Mouse (Mus musculus): Measurements from ENCODE around the gene Lhx3. TPM values are rescaled to one million over a fixed set of nuclear protein-coding genes. Genes with fewer than 3 reads are reported as not detected.

Lhx3 gene
- polyA plus RNA-seq, 1 experiment = not detected

GRCm38 (mm10) chr2:26176731-26177130, 31.4 kb downstream of the Lhx3 start:
- no peak overlapping the region for H3K27ac ChIP-seq (ENCODE audit: insufficient read depth, low read depth, low read length)
- no peak overlapping the region for H3K4me3 ChIP-seq (ENCODE audit: insufficient read depth, low read length)
- H3K4me1 ChIP-seq (ENCODE audit: control insufficient read depth, insufficient read depth, low read length) = no peaks in the 10 kb centered on the region
- no peak for TF ChIP-seq POLR2A (IDR thresholded peaks at IDR 0.05; ENCODE audit: borderline replicate concordance, low read depth, low read length)
- TF ChIP-seq CTCF (IDR thresholded peaks at IDR 0.05; ENCODE audit: low read depth, low read length) = no peak

GRCm38 (mm10) chr2:26175191-26175590, 32.9 kb downstream of the Lhx3 start:
- no peak overlapping the region for H3K27ac ChIP-seq (ENCODE audit: insufficient read depth, low read depth, low read length)
- no peak overlapping the region for H3K4me3 ChIP-seq (ENCODE audit: insufficient read depth, low read length)
- no peak for TF ChIP-seq POLR2A (IDR thresholded peaks at IDR 0.05; ENCODE audit: borderline replicate concordance, low read depth, low read length)
- TF ChIP-seq CTCF (IDR thresholded peaks at IDR 0.05; ENCODE audit: low read depth, low read length) = no peak
- H3K4me1 ChIP-seq (ENCODE audit: control insufficient read depth, insufficient read depth, low read length) = no peaks in the 10 kb centered on the region

- H3K4me1 ChIP-seq (ENCODE audit: control insufficient read depth, insufficient read depth, low read length) = no peaks in the 10 kb centered on the region
- TF ChIP-seq CTCF (IDR thresholded peaks at IDR 0.05; ENCODE audit: low read depth, low read length) = no peak
- no peak for TF ChIP-seq POLR2A (IDR thresholded peaks at IDR 0.05; ENCODE audit: borderline replicate concordance, low read depth, low read length)
- no peak overlapping the region for H3K4me3 ChIP-seq (ENCODE audit: insufficient read depth, low read length)
- no peak overlapping the region for H3K27ac ChIP-seq (ENCODE audit: insufficient read depth, low read depth, low read length)
Observed at GRCm38 (mm10) chr2:26172166-26172565, 35.9 kb downstream of the Lhx3 start.

GRCm38 (mm10) chr2:26170376-26170775, 37.7 kb downstream of the Lhx3 start:
- H3K4me3 ChIP-seq (ENCODE audit: insufficient read depth, low read length) = no peak overlapping the region
- TF ChIP-seq POLR2A (IDR thresholded peaks at IDR 0.05; ENCODE audit: borderline replicate concordance, low read depth, low read length) (no peak), CTCF (IDR thresholded peaks at IDR 0.05; ENCODE audit: low read depth, low read length) (no peak)
- H3K27ac ChIP-seq (ENCODE audit: insufficient read depth, low read depth, low read length) = no peak overlapping the region
- H3K4me1 ChIP-seq (ENCODE audit: control insufficient read depth, insufficient read depth, low read length) = no peaks in the 10 kb centered on the region

GRCm38 (mm10) chr2:26168843-26169579, 39.1 kb downstream of the Lhx3 start:
- no peak for TF ChIP-seq POLR2A (IDR thresholded peaks at IDR 0.05; ENCODE audit: borderline replicate concordance, low read depth, low read length)
- TF ChIP-seq CTCF (IDR thresholded peaks at IDR 0.05; ENCODE audit: low read depth, low read length) = no peak
- no peaks in the 10 kb centered on the region for H3K4me1 ChIP-seq (ENCODE audit: control insufficient read depth, insufficient read depth, low read length)
- H3K4me3 ChIP-seq (ENCODE audit: insufficient read depth, low read length) = no peak overlapping the region
- H3K27ac ChIP-seq (ENCODE audit: insufficient read depth, low read depth, low read length) = no peak overlapping the region

- no peak overlapping the region for H3K4me3 ChIP-seq (ENCODE audit: insufficient read depth, low read length)
- TF ChIP-seq POLR2A (IDR thresholded peaks at IDR 0.05; ENCODE audit: borderline replicate concordance, low read depth, low read length) (no peak), CTCF (IDR thresholded peaks at IDR 0.05; ENCODE audit: low read depth, low read length) (no peak)
- no peaks in the 10 kb centered on the region for H3K4me1 ChIP-seq (ENCODE audit: control insufficient read depth, insufficient read depth, low read length)
- no peak overlapping the region for H3K27ac ChIP-seq (ENCODE audit: insufficient read depth, low read depth, low read length)
Observed at GRCm38 (mm10) chr2:26166890-26167289, 41.2 kb downstream of the Lhx3 start.

GRCm38 (mm10) chr2:26158064-26158463, 50.0 kb downstream of the Lhx3 start:
- no peak overlapping the region for H3K4me3 ChIP-seq (ENCODE audit: insufficient read depth, low read length)
- TF ChIP-seq CTCF (IDR thresholded peaks at IDR 0.05; ENCODE audit: low read depth, low read length) = no peak
- TF ChIP-seq POLR2A (IDR thresholded peaks at IDR 0.05; ENCODE audit: borderline replicate concordance, low read depth, low read length) = no peak
- H3K27ac ChIP-seq (ENCODE audit: insufficient read depth, low read depth, low read length) = no peak overlapping the region
- no peaks in the 10 kb centered on the region for H3K4me1 ChIP-seq (ENCODE audit: control insufficient read depth, insufficient read depth, low read length)

- no peaks in the 10 kb centered on the region for H3K4me1 ChIP-seq (ENCODE audit: control insufficient read depth, insufficient read depth, low read length)
- no peak overlapping the region for H3K27ac ChIP-seq (ENCODE audit: insufficient read depth, low read depth, low read length)
- H3K4me3 ChIP-seq (ENCODE audit: insufficient read depth, low read length) = no peak overlapping the region
- TF ChIP-seq CTCF (IDR thresholded peaks at IDR 0.05; ENCODE audit: low read depth, low read length) (no peak), POLR2A (IDR thresholded peaks at IDR 0.05; ENCODE audit: borderline replicate concordance, low read depth, low read length) (no peak)
Observed at GRCm38 (mm10) chr2:26156191-26156977, 51.7 kb downstream of the Lhx3 start.

- H3K27ac ChIP-seq (ENCODE audit: insufficient read depth, low read depth, low read length) = no peak overlapping the region
- TF ChIP-seq POLR2A (IDR thresholded peaks at IDR 0.05; ENCODE audit: borderline replicate concordance, low read depth, low read length) (no peak), CTCF (IDR thresholded peaks at IDR 0.05; ENCODE audit: low read depth, low read length) (no peak)
- H3K4me3 ChIP-seq (ENCODE audit: insufficient read depth, low read length) = no peak overlapping the region
Observed at GRCm38 (mm10) chr2:26155737-26156136, 52.4 kb downstream of the Lhx3 start.

GRCm38 (mm10) chr2:26154586-26154985, 53.5 kb downstream of the Lhx3 start:
- TF ChIP-seq POLR2A (IDR thresholded peaks at IDR 0.05; ENCODE audit: borderline replicate concordance, low read depth, low read length) = no peak
- TF ChIP-seq CTCF (IDR thresholded peaks at IDR 0.05; ENCODE audit: low read depth, low read length) = no peak
- Histone ChIP-seq H3K4me3 (ENCODE audit: insufficient read depth, low read length) (no peak overlapping the region), H3K4me1 (ENCODE audit: control insufficient read depth, insufficient read depth, low read length) (no peaks in the 10 kb centered on the region), H3K27ac (ENCODE audit: insufficient read depth, low read depth, low read length) (no peak overlapping the region)

More at GRCm38 (mm10) chr2:26155737-26156136, 52.4 kb downstream of the Lhx3 start:
- no peaks in the 10 kb centered on the region for H3K4me1 ChIP-seq (ENCODE audit: control insufficient read depth, insufficient read depth, low read length)
